Mouse (Mus musculus): ENCODE measurements at regions not wholly inside any gene's neighbourhood (a gene's known extent, or its start where the extent isn't known, plus 50 kb on each side); places are given as distances from the start of the nearest gene placed in this dataset.

DNA sequence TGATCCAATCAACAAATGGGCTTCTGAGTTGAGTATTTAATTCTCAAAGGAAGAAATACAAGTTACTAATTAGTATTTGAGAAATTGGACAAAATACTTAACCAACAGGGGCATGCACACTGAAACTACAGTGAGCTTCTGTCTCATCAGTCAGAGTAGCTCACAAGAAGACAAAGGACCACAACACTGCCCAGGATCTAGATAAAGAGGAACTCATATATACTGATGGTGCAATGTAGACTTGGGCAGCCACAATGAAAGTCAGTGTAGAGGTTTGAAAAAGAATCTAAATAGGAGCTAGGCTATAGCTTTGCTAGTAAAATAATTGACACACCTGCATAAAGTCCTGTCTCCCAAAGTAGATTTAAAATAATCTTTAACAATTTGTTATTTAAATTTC lies 198.5 kb downstream of the Ahr start:
- TF ChIP-seq POLR2A (IDR thresholded peaks at IDR 0.05; ENCODE audit: control insufficient read depth, extremely low read depth, insufficient read depth, low read length, poor library complexity), result no peak
- TF ChIP-seq CTCF (IDR thresholded peaks at IDR 0.05; ENCODE audit: borderline replicate concordance, control insufficient read depth, extremely low read depth, insufficient read depth, low read length, poor library complexity), result no peak

All from thymus, adult 2 months (tissue).